Comparison of ENCODE assay signal across 23 mouse cellular contexts in genomic region chr1:40414863-40415656, GRCm38 (mm10). TPM values are rescaled to one million over a fixed set of nuclear protein-coding genes. Genes with fewer than 3 reads are reported as not detected.
DNase-seq lines count a peak whose midpoint lies in the region; ATAC-seq lines count a peak whose summit lies in the region.
"Had no signal": no experiment of that assay in that cellular context is flagged by ENCODE, and none has a peak within 500 bp of the region (broad histone marks: within the 10 kb centered on the region; RNA-seq: fewer than 3 reads in every experiment).

No protein-coding gene starts in this region.

- intact Hi-C loops in gastrocnemius, postnatal 14 days (cut with DNase I; ENCODE audit: low total_unique reads), result no loop called here

- H3K36me3 ChIP-seq in liver, embryonic 12.5 days, result no peaks in the 10 kb centered on the region
- H3K36me3 ChIP-seq in liver, embryonic 16.5 days (ENCODE audit: control insufficient read depth, insufficient read depth), result no peaks in the 10 kb centered on the region
- no peaks in the 10 kb centered on the region for H3K36me3 ChIP-seq in midbrain, embryonic 10.5 days
- H3K36me3 ChIP-seq: embryonic facial prominence, embryonic 13.5 days; heart, embryonic 10.5 days; heart, embryonic 15.5 days; hindbrain, embryonic 13.5 days had no signal

- no peaks in the 10 kb centered on the region for H3K9me3 ChIP-seq in liver, embryonic 12.5 days (replicated peaks)
- H3K9me3 ChIP-seq in liver, embryonic 16.5 days (replicated peaks; ENCODE audit: control insufficient read depth, low read length), result no peaks in the 10 kb centered on the region
- H3K9me3 ChIP-seq in midbrain, embryonic 10.5 days (replicated peaks), result no peaks in the 10 kb centered on the region
- H3K9me3 ChIP-seq: embryonic facial prominence, embryonic 13.5 days; forebrain, embryonic 13.5 days; heart, embryonic 10.5 days; heart, embryonic 15.5 days; hindbrain, embryonic 13.5 days had no signal

- no peak overlapping the region for H3K27ac ChIP-seq in liver, embryonic 12.5 days
- peak overlapping the region; percentile 37; the same call in 1 of the 2 replicates for H3K27ac ChIP-seq in brown adipose tissue, adult 24 weeks (replicated peaks; ENCODE audit: low read depth, low read length)
- no peak overlapping the region for H3K27ac ChIP-seq in liver, embryonic 16.5 days (ENCODE audit: low read length)
- no peak overlapping the region for H3K27ac ChIP-seq in midbrain, embryonic 10.5 days (replicated peaks)
- H3K27ac ChIP-seq: embryonic facial prominence, embryonic 13.5 days; forebrain, embryonic 13.5 days; heart, embryonic 10.5 days; heart, embryonic 15.5 days; hindbrain, embryonic 13.5 days; hindbrain, postnatal 0 days had no signal

- 35% methylated on average over 7 of the region's 7 CpGs for WGBS in liver, embryonic 12.5 days (ENCODE audit: insufficient replicate concordance)
- 42% methylated on average over 7 of the region's 7 CpGs for WGBS in liver, embryonic 16.5 days (ENCODE audit: insufficient replicate concordance)
- WGBS in midbrain, embryonic 10.5 days, result 72% methylated on average over 7 of the region's 7 CpGs

- H3K4me2 ChIP-seq in liver, embryonic 12.5 days, result no peak overlapping the region
- H3K4me2 ChIP-seq in liver, embryonic 16.5 days (ENCODE audit: low read depth, low read length), result no peak overlapping the region
- H3K4me2 ChIP-seq: embryonic facial prominence, embryonic 13.5 days; forebrain, embryonic 13.5 days; heart, embryonic 15.5 days; hindbrain, embryonic 13.5 days had no signal

- no peaks in the 10 kb centered on the region for H3K27me3 ChIP-seq in liver, embryonic 12.5 days (replicated peaks)
- H3K27me3 ChIP-seq in liver, embryonic 16.5 days (ENCODE audit: control insufficient read depth, insufficient read depth, low read depth, low read length), result no peaks in the 10 kb centered on the region
- H3K27me3 ChIP-seq in midbrain, embryonic 10.5 days (ENCODE audit: low read depth, poor library complexity, severe bottlenecking), result no peaks in the 10 kb centered on the region
- H3K27me3 ChIP-seq: embryonic facial prominence, embryonic 13.5 days; forebrain, embryonic 13.5 days; heart, embryonic 15.5 days; hindbrain, embryonic 13.5 days had no signal

- H3K9ac ChIP-seq in liver, embryonic 12.5 days, result no peak overlapping the region
- no peak overlapping the region for H3K9ac ChIP-seq in liver, embryonic 16.5 days (ENCODE audit: low read depth, low read length)
- H3K9ac ChIP-seq: embryonic facial prominence, embryonic 13.5 days; forebrain, embryonic 13.5 days; forebrain, postnatal 0 days; heart, embryonic 15.5 days; hindbrain, embryonic 13.5 days had no signal

- H3K4me1 ChIP-seq in liver, embryonic 12.5 days, result peaks cover 25% of the 10 kb centered on the region
- H3K4me1 ChIP-seq in brown adipose tissue, adult 24 weeks (ENCODE audit: control insufficient read depth, insufficient read depth, insufficient read length, low read length), result no peaks in the 10 kb centered on the region
- peaks cover 10% of the 10 kb centered on the region for H3K4me1 ChIP-seq in liver, embryonic 16.5 days (ENCODE audit: control insufficient read depth, low read depth, low read length)
- no peaks in the 10 kb centered on the region for H3K4me1 ChIP-seq in midbrain, embryonic 10.5 days
- H3K4me1 ChIP-seq: embryonic facial prominence, embryonic 13.5 days; forebrain, embryonic 13.5 days; heart, embryonic 10.5 days; heart, embryonic 15.5 days; hindbrain, embryonic 13.5 days had no signal

- ATAC-seq in liver, embryonic 12.5 days, result peak; percentile 55
- peak; percentile 32; the same call in 1 of the 2 replicates for ATAC-seq in liver, embryonic 16.5 days (ENCODE audit: low read depth)
- ATAC-seq: forebrain, embryonic 13.5 days; forebrain, postnatal 0 days; hindbrain, postnatal 0 days had no signal

- DNase-seq in liver, result no peak
- DNase-seq in gastrocnemius, postnatal 14 days, result no peak
- no peak for DNase-seq in lung, postnatal 25 days (ENCODE audit: low spot score)
- no peak for DNase-seq in midbrain, embryonic 10.5 days (ENCODE audit: low spot score)
- DNase-seq: adrenal gland, postnatal 10 days; cerebellum, adult 18-20 months; cerebellum, adult 9-11 months; cerebellum, postnatal 36 days; forebrain, postnatal 0 days; gastrocnemius, postnatal 36 days; heart, adult 11 months; heart, postnatal 14 days had no signal

- no peak overlapping the region for H3K4me3 ChIP-seq in liver, embryonic 12.5 days
- no peak overlapping the region for H3K4me3 ChIP-seq in brown adipose tissue, adult 24 weeks (ENCODE audit: insufficient read depth, low read depth, low read length)
- no peak overlapping the region for H3K4me3 ChIP-seq in liver, embryonic 16.5 days (ENCODE audit: low read depth, low read length)
- H3K4me3 ChIP-seq in midbrain, embryonic 10.5 days, result no peak overlapping the region
- H3K4me3 ChIP-seq: embryonic facial prominence, embryonic 13.5 days; forebrain, embryonic 13.5 days; heart, embryonic 10.5 days; heart, embryonic 15.5 days; hindbrain, embryonic 13.5 days had no signal

RNA-seq across cellular contexts. Expression of gene Il1rl1, which starts 14.3 kb away (rescaled TPM):
- polyA plus RNA-seq in liver, embryonic 12.5 days (2016; fragmentation: Nextera tagmentation; extraction: Ambion mirVana), result 2.5 and 2.7 TPM in 2 replicates
- 0.67 and 1.2 TPM in 2 replicates for polyA plus RNA-seq in brown adipose tissue, adult 24 weeks (2012; ENCODE audit: insufficient read depth, insufficient read length, missing spikeins)
- 5.3 and 5.7 TPM in 2 replicates for polyA plus RNA-seq in liver, embryonic 16.5 days (2015; fragmentation: Nextera tagmentation; extraction: Ambion mirVana)
- total RNA-seq in gastrocnemius, postnatal 14 days (2021), result 1 to 10 TPM; 1.0 to 1.2 TPM
- 0.11 TPM in 1 of 2 replicates, not detected in the other for polyA plus RNA-seq in midbrain, embryonic 10.5 days (2016; fragmentation: Nextera tagmentation; extraction: Ambion mirVana)
- total RNA-seq: ES-E14 had no signal
- polyA plus RNA-seq: forebrain, embryonic 13.5 days; hindbrain, embryonic 13.5 days had no signal

RNA-seq across cellular contexts. Expression of gene Il18r1, which starts 50.3 kb away (rescaled TPM):
- polyA plus RNA-seq in liver, embryonic 12.5 days (2016; fragmentation: Nextera tagmentation; extraction: Ambion mirVana), result not detected in 2 replicates
- not detected in 2 replicates for polyA plus RNA-seq in brown adipose tissue, adult 24 weeks (2012; ENCODE audit: insufficient read depth, insufficient read length, missing spikeins)
- polyA plus RNA-seq in liver, embryonic 16.5 days (2015; fragmentation: Nextera tagmentation; extraction: Ambion mirVana), result 0.13 and 0.14 TPM in 2 replicates
- total RNA-seq in gastrocnemius, postnatal 14 days (2021), result not detected
- polyA plus RNA-seq in midbrain, embryonic 10.5 days (2016; fragmentation: Nextera tagmentation; extraction: Ambion mirVana), result not detected in 2 replicates
- total RNA-seq: ES-E14; forebrain, postnatal 0 days; gastrocnemius, adult 18-20 months; gastrocnemius, postnatal 36 days; hindbrain, postnatal 0 days had no signal
- polyA plus RNA-seq: embryonic facial prominence, embryonic 13.5 days; forebrain, embryonic 13.5 days; forebrain, postnatal 0 days; heart, embryonic 10.5 days; hindbrain, embryonic 13.5 days; hindbrain, postnatal 0 days had no signal
